In the genomic region with DNA sequence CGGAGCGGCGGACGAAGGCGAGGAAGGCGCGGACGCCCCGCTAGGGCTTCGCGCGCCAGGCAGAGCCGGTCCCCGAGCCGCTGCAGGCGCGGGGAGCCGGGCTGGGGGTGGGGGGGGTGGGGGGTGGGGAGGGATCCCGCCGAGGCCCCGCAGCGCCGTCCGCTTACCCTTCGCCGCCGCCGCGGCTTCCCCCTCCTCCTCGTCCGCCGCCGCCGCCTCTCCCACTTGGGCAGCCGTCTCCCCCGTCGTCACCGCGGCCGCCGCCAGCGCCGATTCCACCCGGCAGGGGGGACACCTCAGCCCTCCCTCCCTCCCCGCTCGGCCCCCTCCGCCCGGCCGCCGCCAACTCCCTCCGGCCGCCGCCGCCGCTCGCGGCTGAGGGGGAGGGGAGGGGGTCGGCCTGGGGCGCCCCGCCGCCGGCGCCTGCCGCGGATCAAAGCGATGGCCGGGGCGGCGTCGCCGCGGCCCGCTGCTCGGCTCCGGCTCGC, we compare ENCODE assay signal across 8 mouse cellular contexts. TPM values are rescaled to one million over a fixed set of nuclear protein-coding genes. Genes with fewer than 3 reads are reported as not detected.
DNase-seq lines count a peak whose midpoint lies in the region; ATAC-seq and TF ChIP-seq lines count a peak whose summit lies in the region.

No protein-coding gene starts in this region.

- peak; percentile 75 for ATAC-seq in intestine, embryonic 15.5 days
- ATAC-seq in liver, embryonic 13.5 days (ENCODE audit: low read depth), result peak; percentile 47

- H3K27ac ChIP-seq in intestine, embryonic 15.5 days, result peak overlapping the region; percentile 100
- H3K27ac ChIP-seq in liver, embryonic 13.5 days, result peak overlapping the region; percentile 92
- H3K27ac ChIP-seq in olfactory bulb, adult 2 months (ENCODE audit: insufficient read depth, low read depth, low read length), result no peak overlapping the region

- 0 out of 2 replicates have a peak, but pooled peaks cover 11% of the 10 kb centered on the region for H3K4me1 ChIP-seq in intestine, embryonic 15.5 days (replicated peaks)
- peaks cover 70% of the 10 kb centered on the region for H3K4me1 ChIP-seq in liver, embryonic 13.5 days (replicated peaks)
- no peaks in the 10 kb centered on the region for H3K4me1 ChIP-seq in olfactory bulb, adult 2 months (ENCODE audit: control insufficient read depth, insufficient read depth, low read length)

- no peaks in the 10 kb centered on the region for H3K27me3 ChIP-seq in intestine, embryonic 15.5 days (replicated peaks)
- H3K27me3 ChIP-seq in liver, embryonic 13.5 days, result no peaks in the 10 kb centered on the region

- H3K4me3 ChIP-seq in intestine, embryonic 15.5 days (replicated peaks), result peak overlapping the region; percentile 93
- H3K4me3 ChIP-seq in liver, embryonic 13.5 days (replicated peaks), result peak overlapping the region; percentile 95
- peak overlapping the region; percentile 97 for H3K4me3 ChIP-seq in olfactory bulb, adult 2 months (ENCODE audit: insufficient read depth, low read depth, low read length)

- no peak for TF ChIP-seq POLR2A in olfactory bulb, adult 2 months (IDR thresholded peaks at IDR 0.05; ENCODE audit: insufficient read depth, low read depth, low read length)

- 0% methylated on average over 25 of the region's 76 CpGs for WGBS in intestine, embryonic 15.5 days
- WGBS in liver, embryonic 13.5 days (ENCODE audit: insufficient replicate concordance), result 0% methylated on average over 11 of the region's 76 CpGs
- 1% methylated on average over 35 of the region's 76 CpGs for WGBS in olfactory bulb, adult 2 months

- no peaks in the 10 kb centered on the region for H3K9me3 ChIP-seq in intestine, embryonic 15.5 days
- H3K9me3 ChIP-seq in liver, embryonic 13.5 days (replicated peaks), result no peaks in the 10 kb centered on the region

- peak overlapping the region; percentile 98 for H3K9ac ChIP-seq in intestine, embryonic 15.5 days
- peak overlapping the region; percentile 97 for H3K9ac ChIP-seq in liver, embryonic 13.5 days

- H3K4me2 ChIP-seq in intestine, embryonic 15.5 days (replicated peaks), result peak overlapping the region; percentile 70
- peak overlapping the region; percentile 88 for H3K4me2 ChIP-seq in liver, embryonic 13.5 days

- no peaks in the 10 kb centered on the region for H3K36me3 ChIP-seq in intestine, embryonic 15.5 days
- no peaks in the 10 kb centered on the region; the same call in 1 of the 2 replicates for H3K36me3 ChIP-seq in liver, embryonic 13.5 days

- no peak for TF ChIP-seq CTCF in olfactory bulb, adult 2 months (IDR thresholded peaks at IDR 0.05; ENCODE audit: insufficient read depth, low read depth, low read length)

- peak; percentile 26 to 41 for DNase-seq in left cerebral cortex, adult 18-20 months (ENCODE audit: low spot score in 2 of 2)
- DNase-seq in left cerebral cortex, adult 11 months (ENCODE audit: low spot score), result no peak
- DNase-seq in cerebellum, adult 18-20 months, result peak; percentile 44 to 69
- DNase-seq in gastrocnemius, postnatal 10 days, result peak; percentile 64
- DNase-seq in liver, embryonic 13.5 days, result peak; percentile 34
- DNase-seq in thymus, postnatal 36 days, result peak; percentile 62 to 73

RNA-seq across cellular contexts. Expression of gene Tab2, which starts 0.4 kb away (rescaled TPM):
- 10 to 100 TPM; 56.8 to 58.1 TPM for total RNA-seq in left cerebral cortex, adult 18-20 months (2021)
- 10 to 100 TPM; 56.4 to 64.1 TPM for total RNA-seq in gastrocnemius, postnatal 10 days (2021)
- 16.6 and 17.0 TPM in 2 replicates for polyA plus RNA-seq in intestine, embryonic 15.5 days (2015; fragmentation: Nextera tagmentation; extraction: Ambion mirVana)
- polyA plus RNA-seq in liver, embryonic 13.5 days (2015; fragmentation: Nextera tagmentation; extraction: Ambion mirVana), result 9.2 TPM in 2 replicates
- 91.5 TPM in 1 of 2 replicates, not detected in the other for polyA plus RNA-seq in olfactory bulb, adult 2 months (2012; ENCODE audit: insufficient read depth, insufficient read length, low replicate concordance, missing spikeins)
